Mouse (Mus musculus): Measurements from ENCODE around the gene Med14.

DNA sequence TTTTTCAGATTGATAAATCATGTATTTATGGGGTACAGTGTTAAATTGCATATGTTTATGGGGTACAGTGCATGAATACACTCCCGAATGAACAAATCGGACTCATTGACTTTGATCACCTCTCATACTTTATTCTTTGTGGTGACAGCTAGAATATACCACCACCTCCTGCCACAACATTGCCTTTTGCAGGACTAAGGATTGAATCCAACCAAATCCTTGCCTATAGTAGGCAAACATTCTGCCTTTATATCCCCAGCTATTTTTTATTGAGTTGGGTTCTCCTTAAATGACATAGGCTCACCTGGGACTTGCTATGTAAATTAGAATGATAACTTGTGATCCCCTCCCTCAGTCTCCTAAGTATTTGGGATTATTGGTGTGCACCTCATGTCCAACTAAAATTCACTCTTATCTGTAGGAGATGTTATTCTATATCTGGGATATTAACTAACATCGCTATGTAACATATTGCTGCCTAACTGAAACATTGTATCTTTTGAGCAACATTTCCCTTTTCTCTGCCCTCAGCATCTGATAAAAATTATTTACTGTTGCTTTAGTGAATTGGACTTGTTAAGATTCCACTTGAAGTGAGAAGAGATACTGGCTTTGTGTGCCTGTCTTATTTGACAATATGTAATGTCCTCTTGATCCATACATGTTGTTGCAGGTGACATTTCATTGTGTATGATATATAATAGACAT, 1.4 kb upstream of the Med14 start:
- no peak for TF ChIP-seq CTCF (IDR thresholded peaks at IDR 0.05; ENCODE audit: borderline replicate concordance, insufficient read depth, low read length)
- TF ChIP-seq POLR2A (IDR thresholded peaks at IDR 0.05; ENCODE audit: low read depth, low read length), result no peak

Measured in embryonic fibroblast, embryonic 13.5 days (primary cell).